Mouse (Mus musculus): ENCODE results near the gene Fbxw8. TPM values are rescaled to one million over a fixed set of nuclear protein-coding genes. Genes with fewer than 3 reads are reported as not detected.

The Fbxw8 gene
- polyA plus RNA-seq, 1 experiment from 2014 or later, result 7.1 TPM

- DNase-seq, result no peak
- ATAC-seq, result no peak
- Histone ChIP-seq H3K27me3 (ENCODE audit: insufficient read depth, low read length) (no peaks in the 10 kb centered on the region), H3K9ac (replicated peaks) (no peak overlapping the region), H3K27ac (ENCODE audit: low read depth) (no peak overlapping the region), H3K4me1 (ENCODE audit: insufficient read depth) (no peaks in the 10 kb centered on the region), H3K36me3 (replicated peaks; ENCODE audit: insufficient read depth, low read length) (no peaks in the 10 kb centered on the region), H3K4me3 (ENCODE audit: low read depth, low read length) (no peak overlapping the region), H3K9me3 (ENCODE audit: low read length) (no peaks in the 10 kb centered on the region), H3K4me2 (ENCODE audit: low read depth, low read length) (no peak overlapping the region)
- 78% methylated on average over 4 of the region's 4 CpGs for WGBS (ENCODE audit: insufficient replicate concordance)
- TF ChIP-seq CTCF (IDR thresholded peaks at IDR 0.05; ENCODE audit: low read depth) (no peak), EP300 (IDR thresholded peaks at IDR 0.05; ENCODE audit: low read depth) (no peak)
Measured at GRCm38 (mm10) chr5:118043761-118044160, 111.5 kb downstream of the Fbxw8 start.

GRCm38 (mm10) chr5:118042599-118042998, 112.7 kb downstream of the Fbxw8 start:
- no peak for ATAC-seq
- Histone ChIP-seq H3K27ac (ENCODE audit: low read depth) (no peak overlapping the region), H3K4me2 (ENCODE audit: low read depth, low read length) (no peak overlapping the region), H3K4me3 (ENCODE audit: low read depth, low read length) (no peak overlapping the region), H3K9me3 (ENCODE audit: low read length) (no peaks in the 10 kb centered on the region), H3K4me1 (ENCODE audit: insufficient read depth) (no peaks in the 10 kb centered on the region), H3K9ac (replicated peaks) (no peak overlapping the region), H3K27me3 (ENCODE audit: insufficient read depth, low read length) (no peaks in the 10 kb centered on the region), H3K36me3 (replicated peaks; ENCODE audit: insufficient read depth, low read length) (no peaks in the 10 kb centered on the region)
- TF ChIP-seq CTCF (IDR thresholded peaks at IDR 0.05; ENCODE audit: low read depth) (no peak), EP300 (IDR thresholded peaks at IDR 0.05; ENCODE audit: low read depth) (no peak)
- WGBS (ENCODE audit: insufficient replicate concordance), result 87% methylated on average over 6 of the region's 6 CpGs
- no peak for DNase-seq

GRCm38 (mm10) chr5:118039241-118039668, 116.0 kb downstream of the Fbxw8 start:
- Histone ChIP-seq H3K27ac (ENCODE audit: low read depth) (no peak overlapping the region), H3K9me3 (ENCODE audit: low read length) (no peaks in the 10 kb centered on the region), H3K9ac (replicated peaks) (no peak overlapping the region), H3K4me3 (ENCODE audit: low read depth, low read length) (no peak overlapping the region), H3K27me3 (ENCODE audit: insufficient read depth, low read length) (0 out of 2 replicates have a peak, but pooled peaks cover 3% of the 10 kb centered on the region), H3K4me2 (ENCODE audit: low read depth, low read length) (no peak overlapping the region), H3K36me3 (replicated peaks; ENCODE audit: insufficient read depth, low read length) (no peaks in the 10 kb centered on the region), H3K4me1 (ENCODE audit: insufficient read depth) (no peaks in the 10 kb centered on the region)
- WGBS (ENCODE audit: insufficient replicate concordance), result 67% methylated on average over 12 of the region's 12 CpGs
- ATAC-seq (no peak), DNase-seq (no peak)
- TF ChIP-seq CTCF (IDR thresholded peaks at IDR 0.05; ENCODE audit: low read depth) (no peak), EP300 (IDR thresholded peaks at IDR 0.05; ENCODE audit: low read depth) (no peak)

DNA sequence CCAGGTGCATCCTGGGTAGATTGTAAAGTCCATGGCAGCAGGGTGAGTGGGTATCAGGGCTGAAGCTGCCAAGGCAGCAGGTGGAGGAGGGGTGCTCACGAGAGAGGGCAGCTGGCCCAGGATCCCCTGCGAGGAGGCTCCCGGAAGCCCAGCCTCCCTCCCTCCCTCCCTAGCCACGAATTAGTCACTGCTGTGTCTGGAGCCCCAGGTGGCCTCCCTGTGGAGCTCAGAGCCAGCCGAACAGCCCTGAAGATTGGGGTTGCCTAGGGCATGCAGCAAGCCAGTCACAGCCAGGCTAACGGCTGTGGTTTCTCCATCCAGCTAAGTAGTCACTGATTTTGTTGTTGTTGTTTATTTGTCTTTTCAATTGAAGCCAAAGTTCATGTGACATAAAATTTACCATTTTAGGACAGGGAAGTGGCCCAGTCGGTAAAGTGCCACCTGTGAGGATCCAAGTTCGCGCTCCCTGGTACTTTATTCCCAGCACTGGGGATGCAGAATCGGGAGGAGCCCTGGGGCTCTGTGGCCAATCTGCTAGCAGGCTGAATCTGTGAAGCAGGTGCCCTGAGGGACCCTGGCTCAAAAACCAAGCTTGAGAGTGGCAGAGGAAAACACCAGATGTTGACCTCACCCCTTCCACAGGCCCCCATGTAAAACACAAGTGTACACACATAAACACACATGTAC, 117.3 kb downstream of the Fbxw8 start:
- no peaks in the 10 kb centered on the region for H3K9me3 ChIP-seq (ENCODE audit: low read length)
- 0 out of 2 replicates have a peak, but pooled peaks cover 3% of the 10 kb centered on the region for H3K27me3 ChIP-seq (ENCODE audit: insufficient read depth, low read length)
- no peak overlapping the region for H3K4me3 ChIP-seq (ENCODE audit: low read depth, low read length)
- no peaks in the 10 kb centered on the region for H3K36me3 ChIP-seq (replicated peaks; ENCODE audit: insufficient read depth, low read length)
- no peak overlapping the region for H3K9ac ChIP-seq (replicated peaks)
- no peaks in the 10 kb centered on the region for H3K4me1 ChIP-seq (ENCODE audit: insufficient read depth)
- H3K27ac ChIP-seq (ENCODE audit: low read depth), result no peak overlapping the region
- WGBS (ENCODE audit: insufficient replicate concordance), result 19% methylated on average over 9 of the region's 10 CpGs
- no peak for TF ChIP-seq CTCF (IDR thresholded peaks at IDR 0.05; ENCODE audit: low read depth)
- no peak overlapping the region for H3K4me2 ChIP-seq (ENCODE audit: low read depth, low read length)
- ATAC-seq (peak; percentile 50; the same call in 1 of the 2 replicates), DNase-seq (no peak)

GRCm38 (mm10) chr5:118036888-118037797, 118.1 kb downstream of the Fbxw8 start:
- TF ChIP-seq EP300 (IDR thresholded peaks at IDR 0.05; ENCODE audit: low read depth), result no peak
- no peak for TF ChIP-seq CTCF (IDR thresholded peaks at IDR 0.05; ENCODE audit: low read depth)
- DNase-seq (no peak), ATAC-seq (no peak)
- no peaks in the 10 kb centered on the region for H3K9me3 ChIP-seq (ENCODE audit: low read length)
- 0 out of 2 replicates have a peak, but pooled peaks cover 3% of the 10 kb centered on the region for H3K27me3 ChIP-seq (ENCODE audit: insufficient read depth, low read length)
- H3K9ac ChIP-seq (replicated peaks), result no peak overlapping the region
- no peaks in the 10 kb centered on the region for H3K36me3 ChIP-seq (replicated peaks; ENCODE audit: insufficient read depth, low read length)
- H3K27ac ChIP-seq (ENCODE audit: low read depth), result no peak overlapping the region
- 41% methylated on average over 25 of the region's 25 CpGs for WGBS (ENCODE audit: insufficient replicate concordance)
- H3K4me3 ChIP-seq (ENCODE audit: low read depth, low read length), result no peak overlapping the region
- H3K4me1 ChIP-seq (ENCODE audit: insufficient read depth), result no peaks in the 10 kb centered on the region
- H3K4me2 ChIP-seq (ENCODE audit: low read depth, low read length), result no peak overlapping the region

DNA sequence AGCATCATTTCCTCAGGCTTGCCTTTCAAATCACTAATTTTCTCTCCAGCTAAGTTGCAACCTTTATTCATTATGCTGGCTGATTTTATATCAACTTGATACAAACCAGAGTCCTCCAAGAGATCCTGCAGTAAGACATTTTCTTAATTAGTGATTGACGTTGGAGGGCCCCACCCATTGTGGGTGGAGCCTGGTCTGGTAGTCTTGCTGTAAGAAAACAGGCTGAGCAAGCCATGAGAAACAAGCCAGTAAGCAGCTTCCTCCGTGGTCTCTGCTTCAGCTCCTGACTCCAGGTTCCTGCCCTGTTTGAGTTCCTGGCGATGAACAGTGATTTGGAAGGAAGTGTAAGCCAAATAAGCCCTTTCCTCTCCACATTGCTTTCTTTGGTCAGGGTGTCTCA, 119.5 kb downstream of the Fbxw8 start:
- Histone ChIP-seq H3K9me3 (ENCODE audit: low read length) (no peaks in the 10 kb centered on the region), H3K9ac (replicated peaks) (no peak overlapping the region), H3K27ac (ENCODE audit: low read depth) (no peak overlapping the region), H3K27me3 (ENCODE audit: insufficient read depth, low read length) (0 out of 2 replicates have a peak, but pooled peaks cover 3% of the 10 kb centered on the region), H3K4me2 (ENCODE audit: low read depth, low read length) (no peak overlapping the region), H3K4me1 (ENCODE audit: insufficient read depth) (no peaks in the 10 kb centered on the region), H3K36me3 (replicated peaks; ENCODE audit: insufficient read depth, low read length) (no peaks in the 10 kb centered on the region), H3K4me3 (ENCODE audit: low read depth, low read length) (no peak overlapping the region)
- whole genome bisulfite sequencing (ENCODE audit: insufficient replicate concordance), result 60% methylated on average over 3 of the region's 3 CpGs
- TF ChIP-seq CTCF (IDR thresholded peaks at IDR 0.05; ENCODE audit: low read depth), result no peak
- TF ChIP-seq EP300 (IDR thresholded peaks at IDR 0.05; ENCODE audit: low read depth), result no peak
- ATAC-seq, result no peak
- no peak for DNase-seq
